Mouse (Mus musculus): ENCODE results near the gene Bhmt. TPM values are rescaled to one million over a fixed set of nuclear protein-coding genes. Genes with fewer than 3 reads are reported as not detected.
A peak's percentile ranks its signal among the peaks of the same experiment; 100 is the strongest.
"Not testable (repeated sequence)": the region's sequence is repeated elsewhere in the genome, so short reads cannot be mapped to it uniquely, and the experiment has no call there.

The Bhmt gene
- total RNA-seq, 2 experiments from 2014 or later = 63.3 to 214 TPM

GRCm38 (mm10) chr13:93608476-93608875 lies 29.3 kb downstream of the Bhmt start:
- no peak for DNase-seq

GRCm38 (mm10) chr13:93607701-93608100 lies 30.1 kb downstream of the Bhmt start:
- DNase-seq = no peak

GRCm38 (mm10) chr13:93606868-93607578 lies 30.7 kb downstream of the Bhmt start:
- peak; percentile 20 for DNase-seq

GRCm38 (mm10) chr13:93604698-93605097 lies 33.1 kb downstream of the Bhmt start:
- DNase-seq = no peak

GRCm38 (mm10) chr13:93601527-93601926 lies 36.2 kb downstream of the Bhmt start:
- no peak for DNase-seq

- DNase-seq = no peak
Observed at GRCm38 (mm10) chr13:93593040-93593699, 44.6 kb downstream of the Bhmt start.

- DNase-seq = not testable (repeated sequence)
Observed at GRCm38 (mm10) chr13:93582526-93582925, 55.2 kb downstream of the Bhmt start.

- DNase-seq = no peak
Observed at GRCm38 (mm10) chr13:93580431-93580830, 57.3 kb downstream of the Bhmt start.

- no peak for DNase-seq
Observed at GRCm38 (mm10) chr13:93569676-93570075, 68.1 kb downstream of the Bhmt start.

Other genes starting within 250 kb of the Bhmt start
- gene Jmy, start 138.2 kb downstream of the Bhmt start, total RNA-seq (2021) = 10 to 100 TPM; 34.2 to 38.3 TPM
- gene Bhmt2, start 36.3 kb upstream of the Bhmt start, total RNA-seq (2021) = 10 to 100 TPM in 1 of 2 experiments, 1 to 10 TPM in 1; 9.8 to 24.3 TPM
- 10 to 100 TPM; 14.5 to 33.2 TPM for gene Dmgdh, start 36.5 kb upstream of the Bhmt start, total RNA-seq (2021)
- gene Arsb, start 133.7 kb upstream of the Bhmt start, total RNA-seq (2021) = 10 to 100 TPM; 32.3 to 32.5 TPM